Comparison of ENCODE assay signal across 8 mouse cellular contexts in the genomic region with DNA sequence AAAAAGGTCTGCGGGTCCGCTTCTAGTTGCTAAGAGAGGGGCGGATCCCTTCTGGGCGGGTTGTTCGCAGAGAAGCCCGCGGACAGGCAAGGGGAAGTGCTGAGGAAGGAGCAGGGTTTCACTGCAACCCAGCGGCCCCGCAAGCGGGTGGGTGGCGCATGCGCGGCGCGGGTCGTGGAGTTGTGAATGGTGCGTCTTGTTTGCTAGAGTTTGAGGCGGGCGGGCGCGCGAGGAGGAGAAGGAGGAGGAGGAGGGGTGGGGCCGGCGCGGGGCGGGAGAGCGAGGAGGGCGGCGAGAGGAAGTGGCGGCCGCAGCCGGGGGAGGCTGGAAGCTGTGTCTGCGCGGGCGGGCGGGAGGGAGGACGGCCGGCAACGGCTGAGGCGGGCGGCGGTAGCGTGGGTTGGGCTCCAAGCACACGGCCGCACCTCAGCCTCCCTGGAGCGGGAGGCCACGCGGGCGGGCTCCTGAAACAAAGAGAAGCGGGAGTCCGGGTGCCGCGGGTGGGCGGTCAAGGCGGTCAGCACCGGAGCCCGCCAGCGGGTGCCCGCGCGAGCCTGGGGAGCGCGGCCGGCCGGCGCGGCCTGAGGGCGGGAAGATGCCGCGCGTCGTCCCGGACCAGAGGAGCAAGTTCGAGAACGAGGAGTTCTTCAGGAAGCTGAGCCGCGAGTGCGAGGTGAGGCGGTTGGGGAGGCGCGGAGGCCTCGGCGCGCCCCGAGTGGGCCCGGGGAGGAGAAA. TPM values are rescaled to one million over a fixed set of nuclear protein-coding genes. Genes with fewer than 3 reads are reported as not detected.
DNase-seq lines count a peak whose midpoint lies in the region; ATAC-seq and TF ChIP-seq lines count a peak whose summit lies in the region.

Gene Cbfb (plus strand): TSS at position 294 of the 735 bp plus-strand sequence.

- TF ChIP-seq CTCF in G1E (IDR thresholded peaks at IDR 0.05; ENCODE audit: low read depth, low read length): no peak
- TF ChIP-seq CTCF in layer of hippocampus, adult 2 months (conservative IDR thresholded peaks at IDR 0.05): no peak
- TF ChIP-seq CTCF in lung, adult 2 months (IDR thresholded peaks at IDR 0.05; ENCODE audit: insufficient read depth, low read length): no peak

- H3K27ac ChIP-seq in forebrain, embryonic 16.5 days (ENCODE audit: low read length): peak within 1 kb of the TSS; percentile 92
- peak within 1 kb of the TSS; percentile 85 for H3K27ac ChIP-seq in layer of hippocampus, adult 2 months
- H3K27ac ChIP-seq in neural tube, embryonic 15.5 days (replicated peaks): peak within 1 kb of the TSS; percentile 93

- peaks cover 6% of the 10 kb centered on the region; the same call in 1 of the 2 replicates for H3K27me3 ChIP-seq in G1E (ENCODE audit: insufficient read depth, low read length)
- no peaks in the 10 kb centered on the region for H3K27me3 ChIP-seq in forebrain, embryonic 16.5 days (replicated peaks; ENCODE audit: control insufficient read depth, insufficient read depth, low read length)
- H3K27me3 ChIP-seq in neural tube, embryonic 15.5 days (replicated peaks): no peaks in the 10 kb centered on the region

- H3K4me2 ChIP-seq in forebrain, embryonic 16.5 days (ENCODE audit: low read length): peak within 1 kb of the TSS; percentile 49
- H3K4me2 ChIP-seq in neural tube, embryonic 15.5 days: peak within 1 kb of the TSS; percentile 76

- peaks cover 20% of the 10 kb centered on the region for H3K4me1 ChIP-seq in G1E (ENCODE audit: insufficient read depth, low read depth, low read length)
- peaks cover 17% of the 10 kb centered on the region for H3K4me1 ChIP-seq in forebrain, embryonic 16.5 days (replicated peaks; ENCODE audit: control insufficient read depth, insufficient read depth, low read length)
- peaks cover 6% of the 10 kb centered on the region; the same call in 1 of the 2 replicates for H3K4me1 ChIP-seq in lung, adult 2 months (ENCODE audit: control insufficient read depth, insufficient read depth, low read length)
- H3K4me1 ChIP-seq in neural tube, embryonic 15.5 days: peaks cover 18% of the 10 kb centered on the region

- WGBS in forebrain, embryonic 16.5 days: under 1% methylated on average over 50 of the region's 86 CpGs
- WGBS in lung, adult 2 months: under 1% methylated on average over 73 of the region's 86 CpGs
- under 1% methylated on average over 62 of the region's 86 CpGs for WGBS in neural tube, embryonic 15.5 days

- peak; percentile 90 for DNase-seq in G1E (ENCODE audit: low spot score)
- DNase-seq in cerebellum, adult 18-20 months: peak; percentile 88 to 90
- peak; percentile 94 to 95 for DNase-seq in heart, postnatal 36 days
- DNase-seq in layer of hippocampus, adult 2 months (ENCODE audit: low spot score in 2 of 2): peak; percentile 92 to 93
- DNase-seq in lung, adult 2 months: peak; percentile 86
- peak; percentile 96 for DNase-seq in testis, postnatal 10 days (ENCODE audit: low spot score)

- H3K9ac ChIP-seq in forebrain, embryonic 16.5 days (replicated peaks; ENCODE audit: low read depth, low read length): peak within 1 kb of the TSS; percentile 85
- H3K9ac ChIP-seq in neural tube, embryonic 15.5 days (replicated peaks): peak within 1 kb of the TSS; percentile 73

- no peaks in the 10 kb centered on the region for H3K9me3 ChIP-seq in G1E (replicated peaks)
- H3K9me3 ChIP-seq in forebrain, embryonic 16.5 days (ENCODE audit: control insufficient read depth, low read length): no peaks in the 10 kb centered on the region
- H3K9me3 ChIP-seq in neural tube, embryonic 15.5 days (replicated peaks): no peaks in the 10 kb centered on the region

- peak; percentile 81 for ATAC-seq in G1E (ENCODE audit: extremely low read depth, insufficient number of reproducible peaks, low FRiP score, poor library complexity, severe bottlenecking)
- ATAC-seq in forebrain, embryonic 16.5 days: peak; percentile 94
- peak; percentile 93 for ATAC-seq in neural tube, embryonic 15.5 days (ENCODE audit: low FRiP score)

- H3K4me3 ChIP-seq in G1E (ENCODE audit: low read depth, low read length): peak within 1 kb of the TSS; percentile 88
- peak within 1 kb of the TSS; percentile 95 for H3K4me3 ChIP-seq in forebrain, embryonic 16.5 days (replicated peaks; ENCODE audit: low read length)
- H3K4me3 ChIP-seq in layer of hippocampus, adult 2 months: peak within 1 kb of the TSS; percentile 82
- H3K4me3 ChIP-seq in lung, adult 2 months (replicated peaks; ENCODE audit: extremely low read depth, low read depth, low read length): peak within 1 kb of the TSS; percentile 93
- peak within 1 kb of the TSS; percentile 93 for H3K4me3 ChIP-seq in neural tube, embryonic 15.5 days (replicated peaks)

- peak; percentile 63; the same call in 1 of the 2 replicates for TF ChIP-seq POLR2A in lung, adult 2 months (IDR thresholded peaks at IDR 0.05; ENCODE audit: borderline replicate concordance, extremely low read depth, low read depth, low read length)

- H3K36me3 ChIP-seq in G1E (replicated peaks): peaks cover 20% of the 10 kb centered on the region
- H3K36me3 ChIP-seq in forebrain, embryonic 16.5 days (ENCODE audit: control insufficient read depth, insufficient read depth): no peaks in the 10 kb centered on the region
- H3K36me3 ChIP-seq in neural tube, embryonic 15.5 days: no peaks in the 10 kb centered on the region

- intact Hi-C loops in heart, postnatal 36 days (cut with DNase I): loop anchor here (2.0 kb wide), 1 partner anchor 54 kb away; the partner anchor contains the start of gene D230025D16Rik

RNA-seq across cellular contexts. Expression of gene Cbfb, which starts in this region (rescaled TPM):
- total RNA-seq in G1E (2014; fragmentation: Nextera tagmentation): 81.9 and 84.2 TPM in 2 replicates
- 175 and 182 TPM in 2 replicates for total RNA-seq in G1E (2017)
- polyA plus RNA-seq in G1E (2012): 31.4 and 33.5 TPM in 2 replicates
- 34.2 and 40.1 TPM in 2 replicates for polyA plus RNA-seq in forebrain, embryonic 16.5 days (2015; fragmentation: Nextera tagmentation; extraction: Ambion mirVana)
- 10 to 100 TPM; 21.5 to 24.1 TPM for total RNA-seq in heart, postnatal 36 days (2021)
- total RNA-seq in layer of hippocampus, adult 2 months (2021): 10 to 100 TPM; 20.0 to 20.4 TPM
- 9.6 and 10.9 TPM in 2 replicates for polyA plus RNA-seq in lung, adult 2 months (2012; rRNA removed)
- 34.0 and 38.6 TPM in 2 replicates for polyA plus RNA-seq in neural tube, embryonic 15.5 days (2015; fragmentation: Nextera tagmentation; extraction: Ambion mirVana)

Comparison
In these comparisons a context has a peak if more than half of its experiments do, and no peak if none do; other contexts are left out.
1. Peak in every context shown above with its lines: DNase-seq, ATAC-seq, H3K4me3 ChIP-seq and H3K27ac ChIP-seq.